10 mouse cellular contexts compared by ENCODE assay signal in genomic region chrX:101268025-101268754, GRCm38 (mm10). TPM values are rescaled to one million over a fixed set of nuclear protein-coding genes. Genes with fewer than 3 reads are reported as not detected.
DNase-seq lines count a peak whose midpoint lies in the region; ATAC-seq and TF ChIP-seq lines count a peak whose summit lies in the region.
"Had no signal": no experiment of that assay in that cellular context is flagged by ENCODE, and none has a peak within 500 bp of the region (broad histone marks: within the 10 kb centered on the region; RNA-seq: fewer than 3 reads in every experiment).

Gene Il2rg (minus strand): TSS chrX:101268255.

- no peaks in the 10 kb centered on the region for H3K36me3 ChIP-seq in G1E (replicated peaks)
- H3K36me3 ChIP-seq in megakaryocyte, embryonic 14.5 days (replicated peaks; ENCODE audit: low read length), result peaks cover 22% of the 10 kb centered on the region
- H3K36me3 ChIP-seq: embryonic facial prominence, embryonic 13.5 days; limb, embryonic 12.5 days had no signal

- intact Hi-C loops in heart, postnatal 25 days (cut with DNase I), result no loop called here
- intact Hi-C loops in gastrocnemius, postnatal 36 days (cut with DNase I), result no loop called here

- DNase-seq in heart, adult 18-20 months, result peak in 1 of 2 experiments; percentile 42
- DNase-seq in heart, postnatal 25 days (ENCODE audit: low spot score), result no peak
- DNase-seq in G1E (ENCODE audit: low spot score), result no peak
- no peak for DNase-seq in heart, postnatal 4 days
- DNase-seq in cerebellum, adult 9-10 months, result no peak
- no peak for DNase-seq in gastrocnemius, postnatal 36 days

- peaks cover 40% of the 10 kb centered on the region for H3K4me1 ChIP-seq in G1E (ENCODE audit: insufficient read depth, low read depth, low read length)
- H3K4me1 ChIP-seq in megakaryocyte, embryonic 14.5 days, result peaks cover 40% of the 10 kb centered on the region

- H3K27me3 ChIP-seq in G1E (ENCODE audit: insufficient read depth, low read length), result no peaks in the 10 kb centered on the region
- H3K27me3 ChIP-seq in megakaryocyte, embryonic 14.5 days (replicated peaks), result peaks cover 36% of the 10 kb centered on the region

- no peak for ATAC-seq in G1E (ENCODE audit: extremely low read depth, insufficient number of reproducible peaks, low FRiP score, poor library complexity, severe bottlenecking)
- ATAC-seq in cerebellum, adult (ENCODE audit: insufficient number of reproducible peaks, low FRiP score, low TSS enrichment), result no peak

- H3K9me3 ChIP-seq in G1E (replicated peaks), result no peaks in the 10 kb centered on the region
- H3K9me3 ChIP-seq in megakaryocyte, embryonic 14.5 days, result no peaks in the 10 kb centered on the region
- H3K9me3 ChIP-seq: embryonic facial prominence, embryonic 13.5 days; limb, embryonic 12.5 days had no signal

- no peak within 1 kb of the TSS for H3K4me3 ChIP-seq in G1E (ENCODE audit: low read depth, low read length)
- H3K4me3 ChIP-seq in megakaryocyte, embryonic 14.5 days (replicated peaks), result peak within 1 kb of the TSS; percentile 88
- H3K4me3 ChIP-seq: embryonic facial prominence, embryonic 13.5 days; limb, embryonic 12.5 days had no signal

- no peak for TF ChIP-seq CTCF in G1E (IDR thresholded peaks at IDR 0.05; ENCODE audit: low read depth, low read length)

RNA-seq across cellular contexts. Expression of gene Il2rg, which starts in this region (rescaled TPM):
- 10 to 100 TPM; 10.5 to 15.1 TPM for total RNA-seq in heart, adult 18-20 months (2021)
- total RNA-seq in heart, postnatal 25 days (2021), result 10 to 100 TPM in 1 of 2 experiments, 1 to 10 TPM in 1; 8.2 to 10.0 TPM
- total RNA-seq in G1E (2014; fragmentation: Nextera tagmentation), result 11.6 and 18.7 TPM in 2 replicates
- 21.2 and 21.6 TPM in 2 replicates for total RNA-seq in G1E (2017)
- polyA plus RNA-seq in G1E (2012), result 8.2 and 10.1 TPM in 2 replicates
- 10 to 100 TPM; 12.5 to 17.3 TPM for total RNA-seq in heart, postnatal 4 days (2021)
- polyA plus RNA-seq in megakaryocyte, embryonic 14.5 days (2012; ENCODE audit: insufficient read depth, low replicate concordance), result 11.0 and 35.1 TPM in 2 replicates
- total RNA-seq in gastrocnemius, postnatal 36 days (2021), result 1 to 10 TPM; 1.8 to 2.5 TPM
